Comparison of ENCODE assay signal across 9 mouse cellular contexts in the genomic region with DNA sequence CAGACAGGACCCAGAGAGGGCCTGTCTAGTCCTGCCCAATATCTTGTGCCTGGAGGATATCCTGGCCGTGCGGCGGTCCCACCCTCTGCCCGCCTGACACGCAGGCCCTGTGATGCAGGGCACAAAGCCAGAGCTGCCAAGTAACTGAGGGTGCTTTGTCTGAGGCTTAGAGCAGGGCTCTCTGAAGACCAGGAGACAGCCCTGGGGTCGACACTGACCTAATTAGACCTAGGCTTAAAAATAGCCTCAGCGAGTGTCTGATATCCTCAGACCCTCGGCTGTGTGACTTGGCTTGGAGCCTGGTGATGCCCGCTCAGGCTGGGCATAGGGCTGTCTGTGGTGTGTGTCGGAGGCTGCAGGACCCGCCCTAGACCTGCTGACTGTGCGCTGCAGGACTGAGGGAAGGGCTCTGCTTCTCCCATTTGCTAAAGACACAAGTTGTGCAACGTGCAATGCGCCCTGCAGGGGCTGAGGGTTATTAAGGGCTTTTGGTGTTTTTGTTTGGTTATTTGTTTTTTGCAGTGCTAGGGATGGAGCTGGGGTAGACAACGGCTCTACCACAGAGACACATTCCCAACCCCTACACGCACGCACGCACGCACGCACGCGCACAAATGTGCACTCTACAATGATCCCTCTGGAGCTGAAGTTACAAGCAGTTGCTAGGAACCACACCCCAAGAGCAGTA. TPM values are rescaled to one million over a fixed set of nuclear protein-coding genes. Genes with fewer than 3 reads are reported as not detected.
DNase-seq lines count a peak whose midpoint lies in the region; ATAC-seq lines count a peak whose summit lies in the region.
"Had no signal": no experiment of that assay in that cellular context is flagged by ENCODE, and none has a peak within 500 bp of the region (broad histone marks: within the 10 kb centered on the region; RNA-seq: fewer than 3 reads in every experiment).

No protein-coding gene starts in this region.

- 80% methylated on average over 22 of the region's 22 CpGs for WGBS in neural tube, embryonic 14.5 days
- WGBS in neural tube, embryonic 15.5 days = 78% methylated on average over 22 of the region's 22 CpGs
- 63% methylated on average over 22 of the region's 22 CpGs for WGBS in embryonic facial prominence, embryonic 13.5 days

- peak; percentile 76 for DNase-seq in heart, postnatal 4 days
- peak; percentile 21 for DNase-seq in right cerebral cortex, postnatal 25 days
- DNase-seq in ovary, postnatal 36 days (ENCODE audit: low spot score) = no peak
- DNase-seq in adrenal gland, postnatal 10 days = no peak
- no peak for DNase-seq in thymus, postnatal 14 days

- no peak overlapping the region for H3K27ac ChIP-seq in neural tube, embryonic 14.5 days (ENCODE audit: low read depth, low read length)
- H3K27ac ChIP-seq in neural tube, embryonic 15.5 days (replicated peaks) = no peak overlapping the region
- 0 out of 2 replicates have a peak overlapping the region, but pooled peaks have one; percentile 16 for H3K27ac ChIP-seq in embryonic facial prominence, embryonic 13.5 days
- H3K27ac ChIP-seq: limb, embryonic 13.5 days had no signal

- no peaks in the 10 kb centered on the region for H3K36me3 ChIP-seq in neural tube, embryonic 14.5 days (ENCODE audit: control insufficient read depth, insufficient read depth, low read length)
- no peaks in the 10 kb centered on the region for H3K36me3 ChIP-seq in neural tube, embryonic 15.5 days
- no peaks in the 10 kb centered on the region for H3K36me3 ChIP-seq in embryonic facial prominence, embryonic 13.5 days
- H3K36me3 ChIP-seq: limb, embryonic 13.5 days had no signal

- H3K27me3 ChIP-seq in neural tube, embryonic 14.5 days (ENCODE audit: control insufficient read depth, insufficient read depth, low read length) = no peaks in the 10 kb centered on the region
- H3K27me3 ChIP-seq in neural tube, embryonic 15.5 days (replicated peaks) = no peaks in the 10 kb centered on the region
- no peaks in the 10 kb centered on the region for H3K27me3 ChIP-seq in embryonic facial prominence, embryonic 13.5 days
- H3K27me3 ChIP-seq: limb, embryonic 13.5 days had no signal

- no peak overlapping the region for H3K4me3 ChIP-seq in neural tube, embryonic 14.5 days (ENCODE audit: low read depth, low read length)
- no peak overlapping the region for H3K4me3 ChIP-seq in neural tube, embryonic 15.5 days (replicated peaks)
- H3K4me3 ChIP-seq in embryonic facial prominence, embryonic 13.5 days = no peak overlapping the region
- H3K4me3 ChIP-seq: limb, embryonic 13.5 days had no signal

- no peaks in the 10 kb centered on the region for H3K9me3 ChIP-seq in neural tube, embryonic 14.5 days (ENCODE audit: control insufficient read depth, low read length)
- no peaks in the 10 kb centered on the region for H3K9me3 ChIP-seq in neural tube, embryonic 15.5 days (replicated peaks)
- no peaks in the 10 kb centered on the region for H3K9me3 ChIP-seq in embryonic facial prominence, embryonic 13.5 days
- H3K9me3 ChIP-seq: limb, embryonic 13.5 days had no signal

- no peak overlapping the region for H3K4me2 ChIP-seq in neural tube, embryonic 14.5 days (ENCODE audit: low read depth, low read length)
- no peak overlapping the region for H3K4me2 ChIP-seq in neural tube, embryonic 15.5 days
- no peak overlapping the region for H3K4me2 ChIP-seq in embryonic facial prominence, embryonic 13.5 days
- H3K4me2 ChIP-seq: limb, embryonic 13.5 days had no signal

- 0 out of 2 replicates have a peak, but pooled peaks have one; percentile 44 for ATAC-seq in neural tube, embryonic 14.5 days (ENCODE audit: low read depth)
- ATAC-seq in neural tube, embryonic 15.5 days (ENCODE audit: low FRiP score) = no peak
- no peak for ATAC-seq in embryonic facial prominence, embryonic 13.5 days (ENCODE audit: insufficient number of reproducible peaks, insufficient read depth, low FRiP score, low TSS enrichment, low read depth)

- H3K9ac ChIP-seq in neural tube, embryonic 14.5 days (replicated peaks; ENCODE audit: low read depth, low read length) = no peak overlapping the region
- H3K9ac ChIP-seq in neural tube, embryonic 15.5 days (replicated peaks) = no peak overlapping the region
- no peak overlapping the region for H3K9ac ChIP-seq in embryonic facial prominence, embryonic 13.5 days
- H3K9ac ChIP-seq: limb, embryonic 13.5 days had no signal

- no peaks in the 10 kb centered on the region for H3K4me1 ChIP-seq in neural tube, embryonic 14.5 days (ENCODE audit: control insufficient read depth, insufficient read depth, low read length)
- peaks cover 19% of the 10 kb centered on the region for H3K4me1 ChIP-seq in neural tube, embryonic 15.5 days
- peaks cover 32% of the 10 kb centered on the region for H3K4me1 ChIP-seq in embryonic facial prominence, embryonic 13.5 days

RNA-seq across cellular contexts. Expression of gene Tmem51, which starts 26.4 kb away (rescaled TPM):
- polyA plus RNA-seq in neural tube, embryonic 14.5 days (2014; fragmentation: Nextera tagmentation; extraction: Ambion mirVana) = 4.0 and 4.9 TPM in 2 replicates
- 5.9 and 11.0 TPM in 2 replicates for polyA plus RNA-seq in neural tube, embryonic 15.5 days (2015; fragmentation: Nextera tagmentation; extraction: Ambion mirVana)
- polyA plus RNA-seq in embryonic facial prominence, embryonic 13.5 days (2015; fragmentation: Nextera tagmentation; extraction: Ambion mirVana) = 13.9 and 14.2 TPM in 2 replicates
- 10 to 100 TPM; 34.2 to 40.5 TPM for total RNA-seq in heart, postnatal 4 days (2021)
- total RNA-seq in adrenal gland, postnatal 10 days (2021) = 1 to 10 TPM; 4.8 to 5.9 TPM

RNA-seq across cellular contexts. Expression of gene Fhad1, which starts 42.8 kb away (rescaled TPM):
- polyA plus RNA-seq in neural tube, embryonic 14.5 days (2014; fragmentation: Nextera tagmentation; extraction: Ambion mirVana) = 4.7 and 5.2 TPM in 2 replicates
- 4.5 and 4.8 TPM in 2 replicates for polyA plus RNA-seq in neural tube, embryonic 15.5 days (2015; fragmentation: Nextera tagmentation; extraction: Ambion mirVana)
- 0.91 and 1.3 TPM in 2 replicates for polyA plus RNA-seq in embryonic facial prominence, embryonic 13.5 days (2015; fragmentation: Nextera tagmentation; extraction: Ambion mirVana)
- 1 to 10 TPM; 1.2 to 1.4 TPM for total RNA-seq in heart, postnatal 4 days (2021)
- under 1 TPM; 0.45 to 0.79 TPM for total RNA-seq in adrenal gland, postnatal 10 days (2021)

Comparison
In these comparisons a context has a peak if more than half of its experiments do, and no peak if none do; other contexts are left out.
1. DNase-seq: peak in heart, postnatal 4 days (single experiment) and right cerebral cortex, postnatal 25 days (single experiment); none in ovary, postnatal 36 days (single experiment), adrenal gland, postnatal 10 days (single experiment) and thymus, postnatal 14 days (single experiment).